Mouse (Mus musculus): ENCODE measurements around the gene Mitd1. TPM values are rescaled to one million over a fixed set of nuclear protein-coding genes. Genes with fewer than 3 reads are reported as not detected.
A peak's percentile ranks its signal among the peaks of the same experiment; 100 is the strongest.

Mitd1 gene
- polyA plus RNA-seq, 1 experiment from 2014 or later, result 19.8 TPM

DNA sequence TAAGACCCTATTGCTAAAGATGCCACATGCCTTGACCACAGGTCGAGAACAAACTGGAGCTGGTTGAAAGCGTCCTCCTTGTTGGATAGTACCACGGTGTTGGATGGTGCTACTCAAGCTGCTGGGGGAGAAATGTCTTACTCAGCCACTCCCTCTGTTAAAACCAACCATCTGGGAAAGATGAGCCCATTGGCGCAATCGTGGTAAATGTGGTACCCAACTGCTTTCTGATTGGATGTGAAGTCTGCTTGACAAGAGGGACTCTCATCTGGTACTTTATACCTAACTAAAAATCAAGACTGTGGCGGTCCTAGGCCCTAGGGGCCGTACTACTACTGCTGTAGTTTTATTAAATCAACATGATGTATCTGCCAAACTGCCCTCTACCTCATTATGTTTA is 1.0 kb downstream of the Mitd1 start:
- Histone ChIP-seq H3K27me3 (ENCODE audit: insufficient read depth, poor library complexity, severe bottlenecking) (no peaks in the 10 kb centered on the region), H3K4me1 (replicated peaks) (peaks cover 21% of the 10 kb centered on the region)

DNA sequence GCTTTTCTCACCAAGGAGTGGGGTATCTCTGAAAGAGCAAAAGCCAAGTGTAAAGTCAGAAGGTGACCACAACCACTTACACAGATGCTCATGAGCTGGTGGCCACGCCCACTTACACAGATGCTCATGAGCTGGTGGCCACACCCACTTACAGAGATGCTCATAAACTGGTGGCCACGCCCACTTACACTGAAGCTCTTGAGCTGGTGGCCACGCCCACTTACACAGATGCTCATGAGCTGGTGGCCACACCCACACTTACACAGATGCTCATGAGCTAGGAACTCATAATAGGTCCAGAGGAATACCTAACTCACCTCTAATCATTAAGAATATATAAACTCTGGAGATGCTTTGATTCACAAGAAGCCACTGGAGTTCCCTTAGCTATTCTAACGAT is 5.8 kb downstream of the Mitd1 start:
- no peaks in the 10 kb centered on the region for H3K27me3 ChIP-seq (ENCODE audit: insufficient read depth, poor library complexity, severe bottlenecking)
- no peaks in the 10 kb centered on the region for H3K9me3 ChIP-seq
- no peak for DNase-seq (ENCODE audit: low spot score)
- 76% methylated on average over 4 of the region's 4 CpGs for WGBS
- no peak overlapping the region for H3K4me3 ChIP-seq
- H3K4me1 ChIP-seq (replicated peaks), result peaks cover 5% of the 10 kb centered on the region
- H3K27ac ChIP-seq, result no peak overlapping the region
- H3K36me3 ChIP-seq, result peaks cover 51% of the 10 kb centered on the region

More for the DNA sequence above, 1.0 kb downstream of the Mitd1 start:
- no peaks in the 10 kb centered on the region for H3K9me3 ChIP-seq
- no peak for DNase-seq (ENCODE audit: low spot score)
- peak overlapping the region; percentile 75 for H3K4me3 ChIP-seq
- peaks cover 15% of the 10 kb centered on the region for H3K36me3 ChIP-seq
- 81% methylated on average over 7 of the region's 7 CpGs for WGBS
- no peak overlapping the region for H3K27ac ChIP-seq

GRCm38 (mm10) chr1:37883411-37883810 is 6.8 kb downstream of the Mitd1 start:
- Histone ChIP-seq H3K4me1 (replicated peaks) (no peaks in the 10 kb centered on the region), H3K27me3 (ENCODE audit: insufficient read depth, poor library complexity, severe bottlenecking) (no peaks in the 10 kb centered on the region), H3K27ac (no peak overlapping the region), H3K36me3 (peaks cover 61% of the 10 kb centered on the region), H3K9me3 (no peaks in the 10 kb centered on the region), H3K4me3 (no peak overlapping the region)
- no peak for DNase-seq (ENCODE audit: low spot score)
- WGBS, result 92% methylated on average over 4 of the region's 4 CpGs

- WGBS, result 94% methylated on average over 13 of the region's 13 CpGs
- H3K27me3 ChIP-seq (ENCODE audit: insufficient read depth, poor library complexity, severe bottlenecking), result no peaks in the 10 kb centered on the region
- H3K4me3 ChIP-seq, result no peak overlapping the region
- no peak overlapping the region for H3K27ac ChIP-seq
- no peak for DNase-seq (ENCODE audit: low spot score)
- peaks cover 4% of the 10 kb centered on the region; the same call in 1 of the 2 replicates for H3K4me1 ChIP-seq (replicated peaks)
- H3K36me3 ChIP-seq, result peaks cover 78% of the 10 kb centered on the region
- peaks cover 12% of the 10 kb centered on the region; the same call in 1 of the 2 replicates for H3K9me3 ChIP-seq
These were observed 12.3 kb downstream of the Mitd1 start for GRCm38 (mm10) chr1:37877736-37878460.

GRCm38 (mm10) chr1:37873157-37873556 is 17.1 kb downstream of the Mitd1 start:
- peak overlapping the region; percentile 67 for H3K4me3 ChIP-seq
- peaks cover 15% of the 10 kb centered on the region for H3K4me1 ChIP-seq (replicated peaks)
- 93% methylated on average over 4 of the region's 4 CpGs for WGBS

GRCm38 (mm10) chr1:37872131-37873067 is 17.8 kb downstream of the Mitd1 start:
- Histone ChIP-seq H3K4me1 (replicated peaks) (peaks cover 15% of the 10 kb centered on the region), H3K27me3 (ENCODE audit: insufficient read depth, poor library complexity, severe bottlenecking) (peaks cover 6% of the 10 kb centered on the region; the same call in 1 of the 2 replicates), H3K36me3 (peaks cover 29% of the 10 kb centered on the region), H3K4me3 (peak overlapping the region; percentile 67), H3K27ac (peak overlapping the region; percentile 84), H3K9me3 (peaks cover 12% of the 10 kb centered on the region; the same call in 1 of the 2 replicates)
- DNase-seq (ENCODE audit: low spot score), result peak; percentile 73
- 6% methylated on average over 33 of the region's 33 CpGs for WGBS

More at GRCm38 (mm10) chr1:37873157-37873556, 17.1 kb downstream of the Mitd1 start:
- DNase-seq (ENCODE audit: low spot score), result no peak
- peaks cover 36% of the 10 kb centered on the region for H3K36me3 ChIP-seq
- H3K27me3 ChIP-seq (ENCODE audit: insufficient read depth, poor library complexity, severe bottlenecking), result peaks cover 6% of the 10 kb centered on the region; the same call in 1 of the 2 replicates
- peaks cover 12% of the 10 kb centered on the region; the same call in 1 of the 2 replicates for H3K9me3 ChIP-seq
- no peak overlapping the region for H3K27ac ChIP-seq

DNA sequence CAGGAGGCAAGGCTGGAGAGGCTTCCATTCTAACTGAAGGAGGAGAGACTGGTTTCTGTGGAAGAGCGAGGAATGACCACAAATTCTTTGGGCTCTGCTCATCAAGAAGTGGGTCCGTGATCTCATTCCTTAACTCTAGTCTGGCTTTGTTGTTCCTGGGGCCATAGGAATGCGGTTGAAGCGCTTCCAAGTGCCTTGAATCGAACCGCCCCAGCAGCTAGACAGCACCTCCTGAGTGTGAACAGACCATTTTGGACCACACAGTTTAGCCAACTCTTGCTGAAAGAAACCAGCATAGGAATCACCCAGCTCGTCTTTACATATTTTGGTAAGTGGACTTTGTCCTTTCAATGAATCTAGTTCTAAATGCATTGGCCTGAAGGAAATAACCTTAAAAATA is 18.5 kb downstream of the Mitd1 start, which contains the start of gene Lipt1:
Lipt1 (plus strand) TSS at position 35 of the 400 bp plus-strand sequence.
- H3K4me1 ChIP-seq (replicated peaks), result peaks cover 15% of the 10 kb centered on the region
- peaks cover 22% of the 10 kb centered on the region for H3K36me3 ChIP-seq
- H3K4me3 ChIP-seq, result peak within 1 kb of the TSS; percentile 67
- 10% methylated on average over 7 of the region's 7 CpGs for WGBS
- H3K9me3 ChIP-seq, result peaks cover 12% of the 10 kb centered on the region; the same call in 1 of the 2 replicates
- H3K27me3 ChIP-seq (ENCODE audit: insufficient read depth, poor library complexity, severe bottlenecking), result peaks cover 6% of the 10 kb centered on the region; the same call in 1 of the 2 replicates
- DNase-seq (ENCODE audit: low spot score), result peak; percentile 31
- peak within 1 kb of the TSS; percentile 84 for H3K27ac ChIP-seq

GRCm38 (mm10) chr1:37869362-37869761 is 20.8 kb downstream of the Mitd1 start:
- Histone ChIP-seq H3K27me3 (ENCODE audit: insufficient read depth, poor library complexity, severe bottlenecking) (peaks cover 6% of the 10 kb centered on the region; the same call in 1 of the 2 replicates), H3K36me3 (no peaks in the 10 kb centered on the region), H3K9me3 (no peaks in the 10 kb centered on the region), H3K27ac (no peak overlapping the region), H3K4me3 (no peak overlapping the region), H3K4me1 (replicated peaks) (peaks cover 26% of the 10 kb centered on the region)
- DNase-seq (ENCODE audit: low spot score), result no peak
- WGBS, result 51% methylated on average over 2 of the region's 2 CpGs

- H3K27ac ChIP-seq, result no peak overlapping the region
- DNase-seq (ENCODE audit: low spot score), result no peak
- 72% methylated on average over 10 of the region's 10 CpGs for WGBS
- no peaks in the 10 kb centered on the region for H3K36me3 ChIP-seq
- no peaks in the 10 kb centered on the region for H3K9me3 ChIP-seq
- peaks cover 31% of the 10 kb centered on the region for H3K4me1 ChIP-seq (replicated peaks)
- H3K4me3 ChIP-seq, result no peak overlapping the region
- H3K27me3 ChIP-seq (ENCODE audit: insufficient read depth, poor library complexity, severe bottlenecking), result peaks cover 6% of the 10 kb centered on the region; the same call in 1 of the 2 replicates
These were observed 21.6 kb downstream of the Mitd1 start for GRCm38 (mm10) chr1:37868640-37869039.

GRCm38 (mm10) chr1:37867684-37868322 is 22.4 kb downstream of the Mitd1 start:
- no peak overlapping the region for H3K4me3 ChIP-seq
- H3K4me1 ChIP-seq (replicated peaks), result peaks cover 26% of the 10 kb centered on the region
- no peak for DNase-seq (ENCODE audit: low spot score)
- peaks cover 6% of the 10 kb centered on the region; the same call in 1 of the 2 replicates for H3K27me3 ChIP-seq (ENCODE audit: insufficient read depth, poor library complexity, severe bottlenecking)
- 71% methylated on average over 10 of the region's 10 CpGs for WGBS
- H3K9me3 ChIP-seq, result no peaks in the 10 kb centered on the region
- no peak overlapping the region for H3K27ac ChIP-seq
- no peaks in the 10 kb centered on the region for H3K36me3 ChIP-seq

DNA sequence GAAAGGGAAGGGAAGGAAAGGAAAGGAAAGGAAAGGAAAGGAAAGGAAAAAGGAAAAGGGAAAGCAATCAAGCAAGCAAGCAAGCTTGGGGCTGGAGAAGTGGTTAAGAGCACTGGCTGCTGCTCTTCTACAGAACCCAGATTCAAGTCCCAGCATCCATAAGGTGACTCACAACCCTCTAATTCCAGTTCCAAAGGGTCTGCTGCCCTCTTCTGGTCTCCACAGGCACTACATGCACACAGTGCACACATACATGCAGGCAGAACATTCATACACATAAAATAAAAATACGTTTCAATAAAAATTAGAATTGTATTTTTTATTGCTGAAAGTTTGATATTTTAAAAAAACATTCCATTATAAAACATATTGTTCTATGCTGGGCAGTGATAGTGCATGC is 23.2 kb downstream of the Mitd1 start:
- Histone ChIP-seq H3K9me3 (no peaks in the 10 kb centered on the region), H3K4me3 (no peak overlapping the region), H3K36me3 (no peaks in the 10 kb centered on the region), H3K27me3 (ENCODE audit: insufficient read depth, poor library complexity, severe bottlenecking) (peaks cover 6% of the 10 kb centered on the region; the same call in 1 of the 2 replicates), H3K27ac (no peak overlapping the region), H3K4me1 (replicated peaks) (peaks cover 22% of the 10 kb centered on the region)
- DNase-seq (ENCODE audit: low spot score), result peak; percentile 39
- WGBS, result 80% methylated on average over 1 of the region's 1 CpGs

DNA sequence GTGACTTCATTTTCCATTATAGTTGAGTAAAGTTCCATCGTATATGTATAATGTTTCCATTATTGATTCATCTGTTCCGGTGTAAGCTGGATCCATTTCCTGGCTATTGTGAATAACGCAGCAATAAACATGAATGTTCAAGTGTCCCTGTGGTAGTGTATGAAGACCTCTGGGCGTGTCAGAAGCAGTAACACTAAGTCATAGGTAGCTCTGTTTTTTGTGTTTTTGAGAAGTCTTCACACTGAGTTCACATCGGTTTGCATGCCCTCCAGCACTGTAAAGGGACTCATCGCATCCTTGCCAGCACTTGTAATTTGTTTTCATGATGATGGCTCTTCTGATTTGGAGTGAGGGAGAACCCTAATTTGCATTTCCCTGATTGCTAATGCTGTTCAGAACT is 23.9 kb downstream of the Mitd1 start, which contains the start of gene Tsga10:
Tsga10 (minus strand) TSS at position 144 of the 400 bp plus-strand sequence.
- H3K4me3 ChIP-seq, result peak within 1 kb of the TSS; percentile 75
- peaks cover 6% of the 10 kb centered on the region; the same call in 1 of the 2 replicates for H3K27me3 ChIP-seq (ENCODE audit: insufficient read depth, poor library complexity, severe bottlenecking)
- no peak for DNase-seq (ENCODE audit: low spot score)
- H3K27ac ChIP-seq, result peak within 1 kb of the TSS; percentile 92
- no peaks in the 10 kb centered on the region for H3K36me3 ChIP-seq
- 88% methylated on average over 6 of the region's 6 CpGs for WGBS
- no peaks in the 10 kb centered on the region for H3K9me3 ChIP-seq
- peaks cover 17% of the 10 kb centered on the region; the same call in 1 of the 2 replicates for H3K4me1 ChIP-seq (replicated peaks)

All from hindbrain, embryonic 10.5 days (tissue).